Mouse (Mus musculus): ENCODE data around the gene Tmem120a.

Tmem120a gene

DNA sequence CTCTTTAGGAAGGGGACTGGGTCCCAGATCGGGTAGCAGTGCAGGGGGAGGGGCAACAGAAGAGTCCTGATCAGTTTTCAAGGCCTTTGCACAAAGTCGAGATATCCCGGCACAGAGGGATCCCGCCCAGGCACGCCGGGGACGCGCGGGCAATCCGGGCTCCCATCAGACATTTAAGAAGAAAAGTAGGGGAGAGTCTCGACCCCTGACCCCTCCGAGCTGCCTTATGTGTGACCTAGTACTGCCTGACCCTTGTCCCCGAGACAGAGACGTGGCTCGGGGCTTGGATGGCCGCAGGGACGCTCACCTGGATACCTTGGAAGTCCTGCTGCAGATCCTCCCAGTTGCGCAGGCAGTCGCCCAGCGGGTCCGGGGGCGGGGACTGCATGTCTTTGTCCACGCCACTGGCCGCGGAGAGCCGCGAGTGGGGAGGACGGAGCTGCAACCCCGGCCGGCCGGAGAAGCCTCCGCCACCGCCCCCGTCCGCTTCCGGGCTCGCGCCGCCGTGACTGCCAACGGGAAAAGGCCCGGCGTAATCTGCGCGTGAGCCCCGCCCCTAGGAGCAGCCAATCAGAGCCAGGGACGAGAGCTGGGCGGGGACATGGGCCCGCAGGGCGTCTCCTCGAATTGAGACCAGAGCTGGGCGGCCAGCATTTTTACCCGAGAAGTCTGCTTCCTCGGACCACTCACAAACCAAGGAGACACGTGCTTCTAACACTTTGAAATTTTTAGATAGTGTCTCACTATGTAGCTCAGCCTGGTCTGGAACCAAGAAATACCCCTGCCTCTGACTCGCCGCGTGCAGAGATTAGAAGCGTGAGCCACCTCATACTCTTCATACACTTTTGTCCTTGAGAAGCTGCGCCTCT is at the start of gene Tmem120a:
Gene Tmem120a, minus strand, starts transcription at position 708 of the 869 bp plus-strand sequence.
- DNase-seq = peak; percentile 92

DNA sequence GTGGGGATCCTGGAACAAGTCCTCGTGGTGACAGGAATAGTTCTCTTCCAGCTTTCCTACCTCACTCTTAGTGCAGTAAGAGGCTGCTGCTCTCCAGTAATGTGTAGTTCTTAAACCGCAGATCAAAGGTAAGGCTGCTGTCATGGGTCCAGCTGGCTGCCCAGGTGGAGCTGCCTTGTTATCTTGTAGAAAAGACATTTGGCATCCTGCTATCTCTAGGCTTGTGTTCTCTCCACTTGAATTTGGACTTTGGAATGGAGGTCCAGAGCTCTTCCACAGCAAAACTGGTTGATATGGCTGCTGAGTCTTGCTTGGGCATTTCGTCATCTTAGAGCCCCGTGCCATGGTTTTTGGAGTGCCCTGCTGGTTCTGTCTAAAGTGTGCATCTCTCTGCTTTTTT is 38.7 kb upstream of the Tmem120a start:
- DNase-seq = no peak

DNA sequence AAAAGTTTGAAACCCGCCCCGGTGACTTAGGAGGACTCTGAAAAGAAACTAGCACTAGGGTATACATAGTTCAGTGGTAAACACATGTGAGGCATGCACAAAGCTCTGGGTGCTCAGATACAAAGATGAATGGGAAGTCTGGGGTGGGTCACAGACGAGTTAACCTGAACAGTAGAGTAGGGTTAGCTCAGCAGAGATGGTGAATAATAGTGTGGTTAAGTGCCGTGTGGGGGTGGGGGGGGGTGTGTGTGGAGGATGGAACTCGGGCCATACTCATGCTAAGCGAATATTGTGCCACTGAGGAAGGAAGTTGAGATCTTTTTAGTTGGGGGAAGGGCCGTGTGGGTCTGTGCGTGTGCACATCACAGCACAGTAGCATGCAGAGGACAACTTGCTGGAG is 36.1 kb upstream of the Tmem120a start:
- no peak for DNase-seq

DNA sequence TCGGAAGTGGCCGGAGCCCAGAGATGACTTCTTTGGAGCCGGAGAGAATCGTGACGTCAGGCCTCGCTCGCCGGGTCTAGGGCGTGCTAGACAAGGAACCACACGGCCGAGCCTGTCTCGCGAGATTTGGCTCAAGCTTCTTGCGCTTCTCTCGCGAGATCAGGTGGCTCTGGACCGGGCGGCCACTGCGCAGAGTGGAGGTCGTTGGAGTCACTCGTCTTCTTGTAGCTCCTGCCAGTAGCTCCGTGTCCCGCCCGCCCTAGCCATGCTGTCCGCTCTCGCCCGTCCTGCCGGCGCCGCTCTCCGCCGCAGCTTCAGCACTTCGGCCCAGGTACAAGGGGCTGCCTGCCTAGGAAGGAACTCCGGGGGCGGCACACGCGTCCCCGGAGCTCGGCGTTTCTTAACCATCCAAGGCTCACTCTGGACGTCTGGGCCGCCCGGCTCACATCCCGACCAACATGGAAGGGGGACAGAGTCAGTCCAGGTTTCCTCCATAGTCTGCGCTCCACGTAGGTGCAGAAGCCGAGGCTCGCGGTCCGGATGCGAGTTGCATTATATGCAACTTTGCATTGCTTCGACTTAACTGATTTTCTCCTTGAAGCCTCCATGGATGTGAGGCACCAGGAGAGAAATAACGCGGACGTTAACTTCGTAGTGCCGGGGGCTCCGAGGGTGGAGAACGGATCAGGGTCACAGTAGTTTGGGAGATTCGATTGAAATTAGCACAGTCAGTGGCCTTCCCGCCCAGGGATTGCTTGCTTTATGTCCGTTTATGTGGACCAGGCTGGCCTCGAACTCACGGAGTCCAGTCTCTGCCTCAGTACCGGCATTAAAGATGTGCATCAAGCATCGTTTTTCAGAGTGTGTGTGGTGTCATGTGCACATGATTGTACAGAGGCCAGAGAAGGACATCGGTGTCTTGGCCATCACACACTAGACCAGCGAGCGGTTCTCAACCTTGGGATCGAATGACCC is 34.5 kb upstream of the Tmem120a start, which contains the start of gene Mdh2:
Gene Mdh2, plus strand, starts transcription at position 10 of the 975 bp plus-strand sequence.
- peak; percentile 99 for DNase-seq

DNA sequence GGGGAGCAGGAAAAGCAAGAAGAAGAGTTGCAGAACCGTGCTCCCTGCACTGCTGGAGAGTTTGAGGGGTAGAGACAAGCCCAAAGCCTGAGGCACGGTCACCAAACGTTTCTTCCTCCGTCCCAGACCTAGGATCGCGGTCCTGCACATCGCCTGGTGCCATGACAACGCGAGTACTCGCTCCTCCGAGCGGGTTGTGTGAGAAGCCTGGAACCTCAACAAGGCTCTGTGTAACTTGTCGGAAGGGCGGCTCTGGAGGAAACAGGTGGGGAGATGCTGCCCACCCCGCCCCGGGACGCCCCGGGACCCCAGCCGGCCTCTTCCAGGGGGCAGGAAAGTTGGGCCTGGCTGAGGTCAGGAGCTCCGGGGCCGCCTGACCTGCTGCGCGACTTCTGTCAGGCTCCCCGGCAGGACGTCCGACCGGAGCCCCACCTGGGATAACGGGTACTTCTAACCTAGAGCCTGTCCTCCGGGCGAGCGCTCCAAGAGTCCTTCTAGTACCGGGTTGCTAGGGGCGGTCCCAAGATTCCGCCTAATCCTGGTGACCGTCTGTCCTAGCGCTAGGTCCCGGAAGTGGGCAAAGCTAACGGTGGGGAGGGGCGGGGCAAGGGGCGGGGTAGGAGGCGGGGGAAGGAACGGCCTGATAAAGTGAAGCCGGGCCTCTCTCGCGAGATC is 33.7 kb upstream of the Tmem120a start, which contains the start of gene Styxl1:
Gene Styxl1, minus strand, starts transcription at position 590 of the 675 bp plus-strand sequence.
- no peak for DNase-seq

DNA sequence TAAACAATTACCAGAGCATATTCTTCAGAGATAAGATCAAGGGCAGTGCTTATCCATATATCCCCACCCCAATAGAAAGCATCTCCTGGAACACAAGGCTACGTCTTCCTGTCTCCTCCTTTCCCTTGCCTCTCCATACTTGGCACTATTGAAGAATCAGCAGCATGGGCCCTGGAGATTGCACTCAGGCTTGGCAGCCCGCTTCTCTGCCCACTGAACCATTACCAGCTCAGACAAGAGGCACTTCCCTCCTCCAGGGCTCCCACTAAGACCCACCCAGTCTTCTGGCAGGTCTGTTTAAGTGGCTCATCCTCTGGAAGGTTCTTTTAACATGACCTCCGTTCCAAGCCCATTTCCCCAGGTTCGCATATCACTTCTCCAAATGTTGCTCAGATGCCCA is 32.3 kb upstream of the Tmem120a start:
- no peak for DNase-seq

DNA sequence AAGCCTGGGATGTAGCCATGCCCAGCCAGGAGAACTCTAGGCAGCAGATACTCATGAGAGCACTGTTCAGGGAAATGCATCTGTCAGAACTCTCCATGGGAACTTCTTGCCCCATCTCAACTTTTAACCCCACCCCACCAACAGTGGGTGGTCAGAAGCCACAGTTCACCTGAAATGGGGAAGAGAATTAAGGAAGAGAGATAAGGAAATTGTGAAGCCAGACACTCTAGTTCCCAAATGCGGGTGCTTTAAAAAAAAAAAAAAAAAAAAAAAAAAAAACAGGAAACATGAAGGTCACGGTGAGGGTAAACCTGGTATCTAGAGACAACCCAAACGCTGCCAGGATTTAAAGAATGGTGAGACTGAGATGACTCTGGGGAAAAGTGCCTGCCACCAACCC is 28.3 kb upstream of the Tmem120a start:
- no peak for DNase-seq

DNA sequence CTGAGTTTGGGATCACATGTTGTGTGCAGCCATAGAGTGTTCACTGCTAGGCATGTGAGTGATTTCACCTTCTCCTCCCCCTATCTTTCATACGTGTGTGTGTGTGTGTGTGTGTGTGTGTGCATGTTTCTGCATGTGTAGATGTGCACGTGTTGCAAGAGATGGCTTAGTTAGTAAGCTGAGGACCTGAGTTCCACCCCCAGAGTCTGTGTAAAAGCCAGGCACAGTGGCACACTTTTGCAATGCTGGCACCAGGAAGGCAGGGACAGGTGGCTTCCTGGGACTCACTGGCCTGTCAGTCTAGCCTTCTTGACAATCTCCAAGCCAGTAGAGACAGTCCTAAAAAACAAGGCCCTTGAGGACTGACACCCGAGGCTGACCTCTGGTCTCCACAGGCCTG is 20.7 kb upstream of the Tmem120a start:
- DNase-seq = no peak

DNA sequence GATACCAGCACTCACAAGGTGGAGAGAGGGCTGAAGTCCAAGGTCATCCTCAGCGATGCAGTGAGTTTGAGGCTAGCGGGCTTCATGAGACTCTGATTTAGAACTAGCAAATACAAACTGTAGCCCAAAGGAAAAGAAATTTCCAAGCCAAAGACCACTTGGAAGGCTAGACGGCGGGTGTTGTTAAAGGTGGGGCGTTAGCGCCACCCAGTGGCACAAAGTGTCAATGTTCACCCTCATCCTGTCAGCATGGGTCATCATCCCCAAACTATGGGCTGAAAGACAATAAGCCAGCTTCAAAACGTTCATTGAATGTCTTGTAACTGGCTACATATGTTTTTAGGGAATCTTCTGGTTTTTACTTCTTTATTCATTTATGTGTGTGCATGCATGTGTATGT is 19.3 kb upstream of the Tmem120a start:
- peak; percentile 71 for DNase-seq

DNA sequence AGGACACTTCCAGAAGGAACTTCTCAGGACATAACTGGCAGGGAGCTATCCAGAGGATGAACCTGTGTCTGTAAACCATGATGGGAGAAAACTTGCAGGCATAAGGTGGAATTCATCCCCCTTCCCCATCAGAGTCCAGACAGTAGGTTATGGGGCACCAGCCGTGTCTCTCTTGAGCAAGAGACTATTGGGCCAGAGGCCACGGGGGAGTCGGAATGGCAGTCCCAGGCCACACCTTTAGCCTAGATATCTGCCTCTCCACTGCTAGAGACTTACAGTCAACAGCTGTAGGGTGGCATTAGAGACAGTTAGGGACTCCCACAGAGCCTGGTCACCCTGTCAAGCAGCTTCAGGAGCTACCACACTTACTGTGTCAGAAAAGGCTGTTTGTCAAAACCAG is 17.6 kb upstream of the Tmem120a start:
- DNase-seq = no peak

DNA sequence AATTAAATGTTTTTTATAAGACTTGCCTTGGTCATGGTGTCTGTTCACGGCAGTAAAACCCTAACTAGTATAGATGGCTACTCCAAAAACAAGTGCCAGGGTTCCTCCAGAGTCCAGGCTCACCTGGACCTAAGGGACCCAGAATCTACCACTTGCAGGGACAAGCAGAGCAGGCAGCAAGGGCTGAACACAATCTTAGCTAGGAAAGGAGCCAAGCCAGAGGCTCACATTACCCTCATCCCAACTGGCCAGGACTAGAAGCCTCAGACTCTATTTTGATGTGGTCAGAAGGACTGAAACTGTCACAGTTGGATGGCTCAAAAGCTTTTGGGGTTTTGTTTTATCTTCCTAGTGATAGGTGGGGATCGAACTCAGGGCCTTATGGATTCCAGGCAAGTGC is 7.3 kb upstream of the Tmem120a start:
- DNase-seq = no peak

DNA sequence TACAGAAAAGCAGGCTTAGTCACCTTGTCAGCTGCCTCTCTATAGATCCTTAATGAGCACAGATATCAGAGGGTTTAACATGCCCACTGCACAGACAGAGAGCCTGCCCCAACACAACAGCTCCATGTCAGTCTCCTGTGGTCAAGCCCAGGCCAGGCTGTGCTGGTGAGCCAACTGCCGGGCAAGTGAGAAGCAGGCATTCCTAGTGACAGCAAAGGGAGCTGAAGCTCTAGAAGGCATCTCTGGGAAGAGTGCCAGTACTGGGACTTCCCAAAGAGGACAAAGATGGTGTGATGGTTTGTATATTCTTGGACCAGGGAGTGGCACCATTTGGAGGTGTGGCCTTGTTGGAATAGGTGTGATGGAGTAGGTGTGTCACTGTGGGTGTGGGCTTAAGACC is 6.8 kb upstream of the Tmem120a start:
- no peak for DNase-seq

DNA sequence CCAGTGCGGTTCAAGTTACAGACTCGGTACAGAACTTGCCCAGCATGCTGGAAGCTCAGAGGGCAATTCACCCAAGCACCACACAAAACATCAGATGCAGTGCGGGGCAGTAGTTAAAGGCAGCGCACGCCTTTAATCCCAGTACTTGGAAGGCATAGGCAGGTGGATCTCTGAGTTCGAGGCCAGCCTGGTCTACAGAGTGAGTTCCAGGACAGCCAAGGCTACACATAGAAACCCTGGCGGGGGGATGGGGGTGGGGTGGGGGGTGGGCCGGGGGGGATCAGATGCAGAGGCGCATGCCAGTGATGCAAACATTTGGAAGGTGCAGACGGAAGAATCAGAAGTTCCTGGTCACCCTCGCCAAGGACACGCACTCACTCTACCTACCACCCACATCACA is 494 bp upstream of the Tmem120a start:
- DNase-seq = no peak

DNA sequence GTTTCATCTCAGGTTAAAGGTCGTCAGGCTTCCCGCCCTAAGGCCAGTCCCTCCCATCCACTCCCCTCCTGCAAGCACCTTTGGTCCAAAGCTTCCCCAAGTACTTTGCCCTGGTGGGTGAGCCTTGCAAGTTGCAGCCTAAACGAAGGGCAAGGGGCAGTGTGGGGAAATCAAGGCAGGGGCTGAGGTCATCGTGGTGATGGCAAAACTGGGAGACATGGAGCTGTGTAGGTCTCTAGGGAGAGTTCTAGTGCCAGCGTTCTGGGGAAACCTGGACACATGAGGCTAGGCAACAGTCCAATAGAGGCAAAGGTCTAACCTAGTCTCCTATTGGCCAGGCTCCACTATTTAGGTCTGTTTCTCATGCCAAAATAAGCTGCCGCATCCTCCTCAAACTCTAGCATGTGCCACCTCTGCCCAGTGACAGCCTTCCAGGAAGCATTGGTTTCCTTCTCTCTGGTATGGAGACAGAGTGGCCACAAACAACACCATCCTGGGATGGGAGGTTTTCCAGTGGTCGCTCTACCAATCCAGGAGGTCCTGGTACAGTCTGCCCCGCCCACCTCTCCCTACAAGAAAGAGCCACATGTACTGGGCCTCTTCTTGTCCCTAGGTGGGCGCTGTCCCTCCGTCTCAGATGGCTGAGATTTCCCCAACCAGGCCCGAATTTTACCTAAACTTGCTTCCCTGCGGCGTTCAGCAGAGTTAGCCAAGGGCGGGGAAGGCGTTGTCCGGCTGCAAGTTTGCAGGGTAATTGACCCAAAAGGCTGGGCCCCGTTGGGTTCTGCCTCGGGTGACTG is 1.1 kb downstream of the Tmem120a start:
- peak; percentile 24 for DNase-seq

DNA sequence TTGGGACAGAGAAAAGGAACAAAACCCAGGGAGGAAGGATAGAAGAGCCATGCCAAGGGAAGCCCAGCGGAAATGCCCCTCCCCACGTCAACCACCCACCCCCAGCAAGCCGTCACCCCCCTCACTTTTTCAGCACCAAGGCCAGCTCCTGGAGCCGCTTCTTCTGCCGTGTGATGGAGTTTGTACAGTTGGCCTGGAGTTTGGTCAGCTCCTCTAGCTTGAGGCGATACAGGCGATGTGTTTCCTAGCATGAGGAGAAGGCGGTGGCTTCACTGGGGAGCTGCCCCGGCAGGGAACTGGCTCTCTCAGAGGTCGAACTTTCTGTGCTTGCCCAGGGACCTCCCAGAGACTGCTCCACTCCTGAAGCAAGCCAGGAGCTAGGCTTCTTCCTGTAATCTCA is 2.1 kb downstream of the Tmem120a start:
- DNase-seq = no peak

DNA sequence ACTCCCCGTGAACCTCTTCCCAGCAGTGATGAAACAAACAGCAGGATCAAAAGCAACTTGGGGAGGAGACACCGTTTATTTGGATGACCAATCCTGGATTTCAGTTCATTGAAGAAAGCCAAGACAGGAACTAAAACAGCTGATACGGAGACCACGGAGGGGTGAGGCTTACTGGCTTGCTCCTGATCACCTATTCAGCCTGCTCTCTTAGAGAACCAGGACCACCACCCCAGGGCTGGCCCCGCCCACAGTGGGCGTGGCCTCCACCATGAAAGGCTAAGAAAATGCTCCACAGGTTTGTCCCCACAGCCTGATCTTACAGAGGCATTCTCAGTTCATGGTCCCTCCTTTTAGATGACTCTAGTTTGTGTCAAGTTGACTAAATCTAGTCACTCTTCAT is 6.0 kb downstream of the Tmem120a start:
- no peak for DNase-seq

DNA sequence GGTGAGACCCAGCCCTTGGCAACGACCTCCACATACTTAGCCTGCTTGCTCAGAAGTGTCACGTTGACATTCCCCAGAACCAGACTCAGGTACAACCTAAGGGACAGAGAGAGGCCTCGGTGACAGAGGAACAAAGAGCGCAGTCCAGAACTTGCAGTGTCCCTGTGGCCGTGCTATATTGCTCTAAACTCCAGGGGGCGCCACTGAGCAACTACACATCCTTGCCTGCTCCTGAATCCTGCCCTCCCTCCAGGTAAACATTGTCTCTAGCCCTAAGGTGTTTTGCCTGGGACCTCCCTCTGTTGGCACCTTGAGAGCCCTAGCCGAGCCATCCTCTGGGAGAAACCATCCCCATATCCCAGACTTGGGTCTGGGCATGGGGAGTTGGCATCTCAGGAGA is 7.1 kb downstream of the Tmem120a start:
- DNase-seq = no peak

DNA sequence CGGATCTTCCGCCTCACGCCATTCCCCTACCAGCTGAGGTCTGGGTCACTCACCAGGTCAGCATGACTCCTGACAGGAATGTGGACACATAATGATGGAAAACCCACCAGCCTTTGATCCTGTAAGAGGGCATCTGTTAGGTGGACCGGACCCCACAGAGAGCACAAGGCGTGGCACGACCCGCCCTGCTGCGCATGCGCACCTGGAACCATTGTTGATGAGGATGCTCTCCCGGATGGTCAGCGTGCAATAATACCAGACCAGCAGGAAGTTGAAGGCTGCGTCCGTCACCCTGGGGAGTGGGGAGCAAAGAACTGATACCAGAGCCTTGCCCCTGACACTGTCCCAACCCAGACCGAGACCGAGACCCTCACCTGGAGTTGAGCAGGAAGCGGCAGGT is 7.7 kb downstream of the Tmem120a start:
- no peak for DNase-seq

DNA sequence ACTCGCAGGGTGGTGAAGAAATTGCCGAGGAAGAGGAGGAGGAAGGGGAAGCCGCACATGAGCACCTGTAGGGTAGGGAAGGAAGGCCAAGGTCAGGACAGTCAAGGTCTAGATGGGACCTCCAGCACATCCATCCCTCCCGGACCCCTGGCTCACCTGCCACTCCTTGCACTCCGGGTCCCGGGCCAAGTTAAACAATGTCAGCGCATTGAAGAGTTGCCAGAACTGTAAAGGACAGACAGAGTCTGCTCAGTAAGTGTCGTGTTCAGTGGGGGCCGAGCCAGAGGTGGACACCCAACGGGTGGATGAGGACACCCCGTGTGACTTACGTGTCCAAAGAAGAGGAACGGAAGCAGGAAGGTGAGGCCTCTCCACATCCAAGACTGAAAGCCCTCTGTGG is 8.5 kb downstream of the Tmem120a start:
- no peak for DNase-seq

DNA sequence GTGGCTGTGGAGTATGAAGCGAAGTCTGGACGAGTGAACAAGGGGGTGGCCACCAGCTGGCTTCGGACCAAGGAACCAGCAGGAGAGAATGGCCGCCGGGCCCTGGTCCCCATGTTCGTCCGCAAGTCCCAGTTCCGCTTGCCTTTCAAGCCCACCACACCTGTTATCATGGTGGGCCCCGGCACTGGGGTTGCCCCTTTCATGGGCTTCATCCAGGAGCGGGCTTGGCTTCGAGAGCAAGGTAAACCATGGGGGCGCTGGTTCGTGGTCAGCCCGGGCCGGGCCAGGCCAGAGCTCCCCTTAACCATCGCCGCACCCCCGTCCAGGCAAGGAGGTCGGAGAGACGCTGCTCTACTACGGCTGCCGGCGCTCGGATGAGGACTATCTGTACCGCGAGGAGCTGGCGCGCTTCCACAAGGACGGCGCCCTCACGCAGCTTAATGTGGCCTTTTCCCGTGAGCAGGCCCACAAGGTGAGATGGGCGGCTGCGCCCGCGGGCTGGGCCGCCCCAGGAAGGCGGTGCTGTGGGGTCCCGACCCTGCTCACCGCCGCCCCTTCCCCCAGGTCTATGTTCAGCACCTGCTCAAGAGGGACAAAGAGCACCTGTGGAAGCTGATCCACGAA is 10.1 kb downstream of the Tmem120a start:
- no peak for DNase-seq

DNA sequence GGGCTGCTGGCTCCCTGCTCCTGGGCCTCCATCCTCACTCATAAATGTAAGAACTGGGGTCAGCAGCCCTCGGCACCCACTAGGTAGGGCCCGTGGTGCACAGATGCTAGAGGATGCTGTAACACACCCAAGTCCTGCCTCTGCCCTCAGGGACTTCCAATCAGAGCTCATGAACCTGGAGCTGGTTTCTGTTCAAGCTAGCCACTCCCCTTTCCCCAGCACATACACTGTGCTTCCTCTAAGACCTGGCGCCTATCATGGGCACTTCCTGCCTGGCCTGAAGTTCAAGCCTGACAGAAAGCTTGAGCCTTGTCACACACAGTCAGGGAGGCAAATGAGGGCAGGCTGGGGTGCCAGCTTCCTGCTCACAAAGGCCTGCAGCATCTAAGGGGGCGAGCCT is 11.2 kb downstream of the Tmem120a start:
- no peak for DNase-seq

DNA sequence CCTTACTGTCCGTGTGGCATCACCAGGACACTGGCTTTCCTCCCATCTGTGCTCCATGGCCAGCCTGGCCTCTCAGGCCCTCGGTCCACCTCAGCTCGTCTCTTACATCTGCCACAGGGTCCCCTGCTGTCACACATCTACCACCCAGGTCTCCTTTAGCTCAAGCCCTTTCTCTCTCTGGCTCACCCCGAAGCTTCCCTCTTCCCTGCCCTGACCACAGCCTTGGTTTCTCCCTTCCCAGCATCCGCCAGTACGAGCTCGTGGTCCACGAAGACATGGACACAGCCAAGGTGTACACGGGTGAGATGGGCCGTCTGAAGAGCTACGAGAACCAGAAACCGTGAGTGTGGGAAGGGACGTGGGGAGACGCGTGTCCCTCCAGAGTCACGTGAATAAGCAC is 12.9 kb downstream of the Tmem120a start:
- DNase-seq = no peak

Measured in cerebellum, adult 8-10 months (tissue).